Mouse (Mus musculus) liver, postnatal 0 days (tissue): ENCODE measurements around the gene Hoxb2.

Experiments used
- CTCF ChIP-seq: sonication (generic); IDR thresholded peaks from 2 replicates; pipeline ENCODE4 v1.5.1; 2016; ENCODE audit warnings: antibody characterized with exemption, low read depth
- EP300 ChIP-seq: IDR thresholded peaks from 2 replicates; pipeline ENCODE4 v1.6.1; 2016; ENCODE audit warnings: antibody characterized with exemption, low read depth, mild to moderate bottlenecking

- TF ChIP-seq CTCF (no peak), EP300 (no peak)
Measured at GRCm38 (mm10) chr11:96327750-96328149, 22.6 kb upstream of the Hoxb2 start.
